Mouse (Mus musculus) adipocyte (in vitro differentiated cells): ENCODE measurements around the gene Mms19.
"Not testable (repeated sequence)": the region's sequence is repeated elsewhere in the genome, so short reads cannot be mapped to it uniquely, and the experiment has no call there.

Experiments used
- DNase-seq: peaks from one replicate; pipeline ENCODE4 v3.0.0-alpha.2; 2016; ENCODE audit warnings: low spot score

Mms19 gene

DNA sequence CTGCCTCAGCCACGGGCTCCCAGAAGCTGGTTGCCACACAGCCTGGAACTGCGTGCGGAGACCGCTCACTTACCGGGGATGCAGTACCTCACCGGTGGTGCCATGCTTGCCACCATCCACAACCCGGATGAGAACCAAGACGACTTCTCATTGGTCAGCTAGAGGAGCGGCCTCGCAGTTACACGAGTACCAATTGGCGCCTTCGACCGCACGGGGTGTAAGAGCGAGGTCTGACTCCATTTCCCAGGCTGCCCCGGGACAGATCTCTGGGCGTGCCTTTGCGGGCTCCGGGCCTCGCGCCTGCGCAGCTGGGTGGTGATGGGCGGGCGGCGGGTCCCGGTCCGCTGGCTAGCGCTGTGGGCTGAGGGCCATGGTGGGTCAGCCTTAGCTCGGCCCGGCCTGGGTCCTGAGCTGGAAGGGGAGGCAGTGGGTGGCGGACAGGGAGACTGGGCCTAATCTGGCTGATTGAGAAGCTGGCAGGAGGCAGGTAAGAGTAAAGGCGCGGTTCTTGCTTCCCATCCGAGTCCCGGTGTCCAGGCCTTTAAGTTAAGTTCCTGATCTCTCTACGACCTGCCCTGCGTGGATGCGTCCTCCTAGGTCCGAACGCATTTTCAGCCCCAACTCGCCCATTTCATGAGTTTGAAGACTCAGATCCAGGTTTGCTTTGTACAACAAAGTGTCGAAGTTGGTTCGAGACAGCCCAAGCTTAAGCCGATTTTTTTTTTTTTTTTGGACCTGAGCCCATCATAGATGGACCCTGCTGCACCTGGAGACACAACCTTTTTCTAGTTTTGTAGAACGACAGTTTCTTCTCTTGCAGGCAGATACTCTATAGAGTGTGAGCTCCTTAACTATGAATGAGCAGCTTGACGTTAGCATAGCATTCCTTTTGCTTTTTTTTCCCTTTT is 47.5 kb downstream of the Mms19 start, which contains the start of the genes Exosc1 and Zdhhc16:
Gene Exosc1 (minus strand): TSS at position 245 of the 908 bp plus-strand sequence.
Gene Zdhhc16 (plus strand): TSS at position 302 of the 908 bp plus-strand sequence.
- DNase-seq, result peak; percentile 99

GRCm38 (mm10) chr19:41932686-41933085 is 48.3 kb downstream of the Mms19 start:
- DNase-seq, result no peak

DNA sequence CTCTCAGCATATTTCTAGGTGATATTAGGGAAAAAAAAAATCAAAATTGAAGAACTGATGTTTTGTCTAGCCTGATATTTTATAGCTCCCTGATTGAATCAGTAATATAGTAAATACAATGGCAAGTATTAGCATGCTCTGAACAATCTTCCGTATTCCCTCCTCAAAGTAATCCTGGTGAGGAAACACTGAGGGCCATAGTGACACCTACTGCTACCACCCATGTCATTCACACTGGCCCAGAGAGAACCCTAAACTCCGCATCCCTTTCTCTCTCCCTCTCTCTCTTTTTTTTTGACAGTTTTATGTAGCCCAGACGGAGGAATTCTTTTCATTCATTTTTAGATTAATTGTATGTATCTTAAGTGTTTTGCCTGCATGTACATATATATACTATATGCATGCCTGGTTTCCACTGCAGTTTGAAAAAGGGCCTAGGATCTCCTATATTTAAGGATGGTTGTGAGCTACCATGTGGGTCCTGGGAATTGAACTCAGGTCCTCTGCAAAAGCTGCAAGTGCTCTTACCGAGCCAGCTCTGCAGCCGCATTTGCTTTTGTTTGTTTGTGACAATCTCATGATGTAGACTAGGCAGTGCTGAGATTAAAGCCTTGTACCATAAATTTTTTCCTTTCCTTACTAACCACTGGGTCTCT is 60.4 kb downstream of the Mms19 start:
- DNase-seq, result no peak

DNA sequence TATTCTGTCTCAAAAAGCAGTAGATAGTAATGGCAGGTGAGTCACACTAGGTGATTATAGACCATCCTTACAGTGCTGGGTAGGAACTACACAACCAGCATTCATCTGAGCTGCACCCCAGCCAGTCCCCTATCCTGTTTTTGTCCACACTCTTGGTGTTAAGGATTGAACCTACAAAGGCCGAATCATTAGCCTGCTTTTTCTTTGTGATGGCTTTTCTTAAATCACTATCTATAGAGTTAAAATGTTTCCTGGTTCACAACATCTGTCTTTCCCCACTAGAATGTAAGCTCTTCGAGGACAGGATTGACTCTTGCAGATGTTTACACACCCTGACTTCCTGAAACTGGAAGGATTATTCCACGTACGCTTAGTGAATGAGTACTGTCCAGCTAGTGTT is 61.5 kb downstream of the Mms19 start:
- DNase-seq, result no peak

- no peak for DNase-seq
Observed at GRCm38 (mm10) chr19:41916853-41917252, 64.1 kb downstream of the Mms19 start.

- DNase-seq, result no peak
Observed at GRCm38 (mm10) chr19:41915294-41915693, 65.7 kb downstream of the Mms19 start.

DNA sequence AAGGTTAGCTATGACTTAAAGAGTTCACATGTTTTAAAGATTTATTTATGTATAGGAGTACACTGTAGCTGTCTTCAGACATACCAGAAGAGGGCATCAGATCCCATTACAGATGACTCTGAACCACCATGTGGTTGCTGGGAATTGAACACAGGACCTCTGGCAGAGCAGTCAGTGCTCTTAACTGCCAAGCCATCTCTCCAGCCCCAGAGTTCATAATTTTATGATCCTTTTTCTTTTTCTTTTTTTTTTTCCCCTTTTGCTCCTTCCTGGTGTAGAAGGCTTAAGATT is 66.4 kb downstream of the Mms19 start:
- not testable (repeated sequence) for DNase-seq

GRCm38 (mm10) chr19:41913774-41914591 is 67.0 kb downstream of the Mms19 start:
- DNase-seq, result no peak

DNA sequence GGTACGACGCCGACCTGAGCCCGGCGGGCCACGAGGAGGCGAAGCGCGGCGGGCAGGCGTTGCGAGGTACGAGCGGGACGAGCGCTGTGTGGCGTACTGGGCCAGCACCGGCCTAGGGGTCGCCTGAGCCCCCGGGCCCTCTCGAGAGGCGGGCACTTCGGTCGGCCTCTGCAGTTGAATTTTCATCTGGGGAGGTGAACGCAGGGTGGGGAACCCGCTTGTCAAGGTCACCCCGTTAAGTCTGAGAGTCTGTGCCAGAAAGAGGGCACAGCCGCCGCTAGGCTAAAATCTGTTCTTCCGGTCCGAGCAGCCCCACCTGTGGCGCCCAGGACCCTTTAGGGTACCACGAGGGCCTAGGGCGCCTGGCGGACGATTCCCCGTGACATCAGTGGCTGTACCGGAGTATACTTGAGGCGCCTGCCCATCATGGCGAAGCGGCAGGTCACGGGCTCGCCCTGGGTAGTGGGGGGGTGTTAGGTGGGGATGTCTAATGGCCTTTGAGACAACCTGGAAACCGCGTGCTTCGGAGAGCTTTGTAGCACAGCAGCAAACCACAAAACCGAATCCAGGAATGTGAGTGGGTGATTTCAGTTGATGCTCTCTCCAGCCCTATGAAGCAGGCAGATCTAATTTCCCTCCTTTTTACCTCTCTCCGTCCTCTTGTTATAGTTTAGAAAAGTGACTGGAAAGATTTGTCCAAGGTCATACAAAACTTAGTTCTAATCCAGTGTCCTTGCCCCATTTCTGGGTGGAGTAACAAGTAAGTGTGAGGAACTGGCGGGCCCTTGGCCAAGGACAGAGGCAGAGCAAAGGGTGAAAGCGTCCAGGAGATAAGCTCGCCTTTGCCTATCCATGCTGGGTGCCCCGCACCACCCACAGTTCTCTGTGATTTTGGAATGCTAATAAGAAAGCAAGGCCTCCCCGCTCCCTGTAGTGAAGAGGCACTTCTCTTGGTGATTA is 68.6 kb downstream of the Mms19 start:
- peak; percentile 61 for DNase-seq

DNA sequence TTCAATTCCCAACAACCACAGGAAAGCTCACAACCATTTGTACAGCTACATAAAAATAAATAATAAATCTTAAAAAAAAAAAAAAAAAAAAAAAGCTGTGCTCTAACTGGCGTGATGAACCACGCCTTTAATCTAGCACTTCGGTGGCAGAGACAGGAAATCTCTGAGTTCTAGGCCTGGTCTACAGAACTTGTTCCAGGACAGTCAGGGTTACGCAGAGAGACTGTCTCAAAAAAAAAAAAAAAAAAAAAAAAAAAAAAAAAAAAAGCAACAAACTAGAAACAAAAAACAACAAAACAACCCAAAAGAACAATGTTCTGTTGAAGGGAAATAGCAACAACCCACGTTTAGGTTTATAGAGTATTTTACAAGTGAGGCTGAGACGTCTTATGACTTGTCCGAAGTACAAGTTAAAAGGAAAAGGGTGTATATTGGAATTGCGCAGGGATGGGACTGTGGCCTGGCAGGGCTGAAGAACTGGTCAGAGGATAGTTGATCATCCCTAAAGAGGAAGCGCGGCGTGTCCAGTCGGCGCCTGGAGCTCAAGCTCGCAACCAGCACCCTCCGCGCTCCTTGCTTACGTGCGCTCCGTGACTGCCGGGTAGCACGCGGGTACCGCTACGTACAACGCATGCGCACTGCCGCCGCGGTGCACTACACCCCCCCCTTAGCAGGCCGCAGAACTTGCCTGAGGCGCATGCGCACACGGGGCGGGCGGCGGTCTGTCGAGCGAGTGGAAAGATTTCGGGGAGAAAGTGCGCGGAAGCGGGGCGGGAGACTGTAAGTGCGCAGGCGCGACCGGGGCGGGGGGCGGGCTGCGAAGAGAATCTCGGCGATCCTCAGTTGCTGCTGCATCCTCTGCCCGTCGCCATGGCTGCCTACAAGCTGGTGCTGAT is 69.5 kb downstream of the Mms19 start, which contains the start of gene Pgam1:
Gene Pgam1 (plus strand): TSS at position 746 of the 896 bp plus-strand sequence.
- peak; percentile 100 for DNase-seq

DNA sequence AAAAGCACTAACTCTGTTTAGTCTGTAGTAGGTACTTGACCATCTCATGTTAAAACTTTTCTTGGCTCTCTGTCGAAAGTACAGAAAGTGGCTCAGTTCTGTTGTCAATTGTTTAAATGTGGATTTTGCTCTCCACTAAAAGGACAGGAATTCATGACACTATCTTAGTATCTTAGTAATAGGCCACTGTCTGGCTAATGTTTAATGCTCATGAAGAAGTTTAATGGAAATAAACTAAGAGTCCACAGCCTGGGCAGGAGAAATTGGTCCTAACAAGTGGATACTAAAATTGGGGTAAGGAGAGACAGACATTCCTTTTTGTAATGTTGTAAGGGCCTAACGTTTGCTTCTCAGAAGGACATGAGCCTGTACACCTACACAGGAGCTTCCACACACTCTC is 70.6 kb downstream of the Mms19 start:
- no peak for DNase-seq

GRCm38 (mm10) chr19:41908736-41909135 is 72.2 kb downstream of the Mms19 start:
- peak; percentile 53 for DNase-seq

DNA sequence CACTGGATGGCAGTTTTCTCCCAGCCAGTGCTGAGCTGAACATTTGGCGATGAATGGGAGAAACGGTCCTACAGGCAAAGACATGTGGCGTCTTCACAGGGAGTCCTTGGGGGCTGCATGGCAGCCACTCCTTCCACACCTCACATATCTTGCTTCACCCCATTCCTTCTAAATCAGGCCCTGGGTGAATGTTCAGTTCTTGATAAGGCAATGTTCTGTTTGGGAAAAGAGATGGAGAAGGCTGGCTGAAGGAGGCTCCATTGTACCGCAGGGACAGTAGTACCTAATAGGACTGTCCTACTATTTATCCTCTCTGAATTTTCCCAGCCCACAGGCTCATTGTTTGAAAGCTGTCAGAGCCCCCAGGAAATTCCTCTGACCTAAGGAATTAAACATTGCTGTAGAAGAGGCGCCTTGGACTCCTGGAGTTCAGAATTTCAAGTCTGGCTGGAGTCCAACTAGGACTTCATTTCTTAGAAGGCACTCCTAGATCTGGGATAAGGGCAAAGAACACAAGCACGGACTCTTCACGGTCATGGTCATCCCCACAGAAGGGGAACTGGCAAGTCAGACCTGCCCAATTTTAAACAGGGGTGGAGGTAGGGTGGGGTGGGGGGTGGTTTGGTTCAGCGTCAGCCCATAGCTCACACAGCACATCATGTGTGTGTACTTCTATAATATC is 73.7 kb downstream of the Mms19 start:
- DNase-seq, result peak; percentile 49

- DNase-seq, result no peak
Observed at GRCm38 (mm10) chr19:41906311-41907078, 74.5 kb downstream of the Mms19 start.

DNA sequence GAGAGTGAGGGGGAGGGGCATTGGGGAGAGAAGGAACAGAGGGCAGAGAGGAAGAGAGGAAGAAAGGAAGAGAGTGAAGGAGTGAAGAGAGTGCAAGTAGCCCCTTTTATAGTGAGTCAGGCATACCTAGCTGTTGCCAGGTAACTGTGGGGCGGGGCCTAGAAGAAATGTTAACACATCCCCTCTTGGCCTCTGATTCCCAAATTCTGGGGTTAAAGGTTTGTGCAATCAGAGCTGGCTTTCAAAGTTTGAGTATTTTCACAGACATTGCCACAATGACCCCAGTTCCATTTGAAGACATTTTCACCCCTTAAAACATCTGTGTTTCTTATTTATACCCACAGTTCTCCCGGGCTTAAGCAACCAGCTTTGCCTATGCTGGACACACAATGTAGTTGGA is 75.7 kb downstream of the Mms19 start:
- DNase-seq, result no peak

DNA sequence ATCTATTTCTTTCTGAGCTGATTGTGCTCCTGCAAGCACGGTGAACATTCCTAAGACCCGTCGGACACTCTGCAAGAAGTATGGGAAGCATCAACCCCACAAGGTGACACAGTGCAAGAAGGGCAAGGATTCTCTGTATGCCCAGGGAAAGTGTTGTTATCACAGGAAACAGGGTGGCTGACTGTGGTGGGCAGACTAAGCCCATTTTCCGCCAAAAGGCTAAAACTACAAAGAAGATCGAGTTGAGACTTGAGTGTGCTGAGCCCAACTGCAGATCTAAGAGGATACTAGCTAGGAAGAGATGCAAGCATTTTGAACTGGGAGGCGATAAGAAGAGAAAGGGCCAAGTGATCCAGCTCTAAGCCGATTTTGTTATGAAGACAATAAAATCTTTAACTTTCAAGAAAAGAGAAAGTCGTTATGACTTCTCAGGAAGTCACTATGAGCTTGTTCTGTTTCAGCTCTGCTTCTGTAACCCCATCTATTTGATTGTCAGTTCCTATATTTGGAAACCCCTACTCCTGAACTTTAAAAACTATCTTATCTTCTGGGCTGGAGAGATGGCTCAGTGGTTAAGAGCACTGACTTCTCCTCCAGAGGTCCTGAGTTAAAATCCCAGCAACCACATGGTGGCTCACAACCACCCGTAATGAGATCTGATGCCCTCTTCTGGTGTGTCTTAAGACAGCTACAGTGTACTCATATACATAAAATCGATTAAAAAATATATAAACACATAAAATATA is 77.9 kb downstream of the Mms19 start:
- DNase-seq, result no peak

GRCm38 (mm10) chr19:41901696-41902095 is 79.3 kb downstream of the Mms19 start:
- no peak for DNase-seq

DNA sequence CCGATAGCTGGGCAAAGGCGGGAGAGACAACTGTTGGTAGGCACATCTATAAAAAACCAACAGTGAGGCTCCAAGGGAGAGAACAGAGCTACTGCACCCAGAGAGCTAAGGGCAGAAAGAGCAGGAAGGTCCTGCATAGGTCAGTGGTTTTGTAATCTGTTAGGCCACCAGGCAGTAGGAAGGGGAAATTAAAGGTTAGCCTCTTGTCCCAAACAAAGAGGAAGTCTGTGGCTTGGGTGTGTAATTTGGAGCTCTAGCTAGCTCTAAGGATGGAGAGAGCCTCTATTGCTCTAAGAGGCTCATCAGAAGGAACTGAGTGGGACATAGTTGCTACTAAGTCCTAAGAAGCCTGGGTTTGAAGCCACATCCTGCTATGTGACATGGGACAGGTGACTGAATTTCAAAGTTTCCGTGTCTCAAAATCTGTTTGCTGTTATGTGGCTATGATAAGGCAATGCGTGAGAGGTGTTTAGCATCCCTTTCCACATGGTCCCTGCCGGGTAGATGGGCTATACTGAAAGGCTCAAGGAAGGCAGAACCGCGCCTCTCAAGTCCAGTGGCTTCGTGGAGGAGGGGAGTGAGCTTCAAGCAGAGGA is 80.4 kb downstream of the Mms19 start:
- no peak for DNase-seq
